In genomic region chr3:138852982-138853689, GRCm38 (mm10) we compare ENCODE assay signal across 13 mouse cellular contexts.
DNase-seq lines count a peak whose midpoint lies in the region; ATAC-seq and TF ChIP-seq lines count a peak whose summit lies in the region.
"Had no signal": no experiment of that assay in that cellular context is flagged by ENCODE, and none has a peak within 500 bp of the region (broad histone marks: within the 10 kb centered on the region; RNA-seq: fewer than 3 reads in every experiment).

No protein-coding gene starts in this region.

- H3K36me3 ChIP-seq in intestine, embryonic 14.5 days (ENCODE audit: control insufficient read depth, insufficient read depth, low read length) = no peaks in the 10 kb centered on the region
- no peaks in the 10 kb centered on the region for H3K36me3 ChIP-seq in intestine, postnatal 0 days (ENCODE audit: control insufficient read depth, insufficient read depth)
- no peaks in the 10 kb centered on the region for H3K36me3 ChIP-seq in forebrain, embryonic 15.5 days
- no peaks in the 10 kb centered on the region for H3K36me3 ChIP-seq in stomach, postnatal 0 days (ENCODE audit: control insufficient read depth, insufficient read depth, low read length)
- H3K36me3 ChIP-seq: limb, embryonic 15.5 days had no signal

- no peak overlapping the region for H3K9ac ChIP-seq in intestine, embryonic 14.5 days (ENCODE audit: low read length)
- H3K9ac ChIP-seq in intestine, postnatal 0 days (ENCODE audit: low read depth, low read length) = no peak overlapping the region
- no peak overlapping the region for H3K9ac ChIP-seq in forebrain, embryonic 15.5 days (replicated peaks)
- no peak overlapping the region for H3K9ac ChIP-seq in stomach, postnatal 0 days (ENCODE audit: low read length)
- H3K9ac ChIP-seq: limb, embryonic 15.5 days had no signal

- no peak for DNase-seq in intestine, embryonic 14.5 days (ENCODE audit: low spot score)
- peak; percentile 64 for DNase-seq in retina, postnatal 1 day
- DNase-seq in retina, embryonic 14.5 days (ENCODE audit: low spot score) = no peak
- DNase-seq in stomach, postnatal 0 days (ENCODE audit: low spot score) = no peak
- DNase-seq in gastrocnemius, adult 8-10 months (ENCODE audit: low spot score in 2 of 2) = no peak
- no peak for DNase-seq in heart, postnatal 4 days
- DNase-seq: kidney, adult 9 months; lung, postnatal 10 days; right cerebral cortex, postnatal 4 days had no signal

- peak overlapping the region; percentile 47; the same call in 1 of the 2 replicates for H3K27ac ChIP-seq in intestine, embryonic 14.5 days (ENCODE audit: low read depth)
- H3K27ac ChIP-seq in intestine, postnatal 0 days (ENCODE audit: low read depth, low read length) = no peak overlapping the region
- peak overlapping the region; percentile 17; the same call in 1 of the 2 replicates for H3K27ac ChIP-seq in forebrain, embryonic 15.5 days (replicated peaks)
- peak overlapping the region; percentile 40; the same call in 1 of the 2 replicates for H3K27ac ChIP-seq in stomach, postnatal 0 days (replicated peaks)
- H3K27ac ChIP-seq: limb, embryonic 15.5 days had no signal

- no peak for TF ChIP-seq EP300 in stomach, postnatal 0 days (optimal IDR thresholded peaks at IDR 0.05)

- H3K9me3 ChIP-seq in intestine, embryonic 14.5 days (ENCODE audit: control insufficient read depth, low read length) = no peaks in the 10 kb centered on the region
- no peaks in the 10 kb centered on the region for H3K9me3 ChIP-seq in intestine, postnatal 0 days (ENCODE audit: control insufficient read depth)
- H3K9me3 ChIP-seq in forebrain, embryonic 15.5 days = no peaks in the 10 kb centered on the region
- H3K9me3 ChIP-seq in stomach, postnatal 0 days (ENCODE audit: control insufficient read depth, low read length) = no peaks in the 10 kb centered on the region
- H3K9me3 ChIP-seq: limb, embryonic 15.5 days had no signal

- no peak for TF ChIP-seq CTCF in intestine, postnatal 0 days (IDR thresholded peaks at IDR 0.05; ENCODE audit: low read depth)
- TF ChIP-seq CTCF in stomach, postnatal 0 days (IDR thresholded peaks at IDR 0.05; ENCODE audit: low read depth) = no peak

- peaks cover 36% of the 10 kb centered on the region for H3K4me1 ChIP-seq in intestine, embryonic 14.5 days (replicated peaks; ENCODE audit: control insufficient read depth, insufficient read depth, low read length)
- no peaks in the 10 kb centered on the region for H3K4me1 ChIP-seq in intestine, postnatal 0 days (replicated peaks; ENCODE audit: control insufficient read depth, insufficient read depth, low read length)
- peaks cover 90% of the 10 kb centered on the region for H3K4me1 ChIP-seq in forebrain, embryonic 15.5 days
- peaks cover 2% of the 10 kb centered on the region; the same call in 1 of the 2 replicates for H3K4me1 ChIP-seq in stomach, postnatal 0 days (replicated peaks; ENCODE audit: control insufficient read depth, insufficient read depth)

- no peak overlapping the region for H3K4me3 ChIP-seq in intestine, embryonic 14.5 days (ENCODE audit: low read depth, low read length)
- no peak overlapping the region for H3K4me3 ChIP-seq in intestine, postnatal 0 days (ENCODE audit: low read depth, low read length)
- no peak overlapping the region for H3K4me3 ChIP-seq in forebrain, embryonic 15.5 days
- no peak overlapping the region for H3K4me3 ChIP-seq in stomach, postnatal 0 days (ENCODE audit: low read depth, low read length)
- H3K4me3 ChIP-seq: limb, embryonic 15.5 days; myocyte had no signal

- ATAC-seq in intestine, embryonic 14.5 days (replicated peaks; ENCODE audit: low FRiP score, low TSS enrichment, low read depth) = no peak
- no peak for ATAC-seq in intestine, postnatal 0 days
- no peak for ATAC-seq in forebrain, embryonic 15.5 days (replicated peaks)
- ATAC-seq in stomach, postnatal 0 days (ENCODE audit: low FRiP score, low TSS enrichment) = no peak

- 39% methylated on average over 13 of the region's 13 CpGs for WGBS in intestine, embryonic 14.5 days
- WGBS in intestine, postnatal 0 days = 50% methylated on average over 13 of the region's 13 CpGs
- WGBS in forebrain, embryonic 15.5 days = 16% methylated on average over 13 of the region's 13 CpGs
- 29% methylated on average over 13 of the region's 13 CpGs for WGBS in stomach, postnatal 0 days

- H3K27me3 ChIP-seq in intestine, embryonic 14.5 days (replicated peaks; ENCODE audit: control insufficient read depth, insufficient read depth, low read length) = no peaks in the 10 kb centered on the region
- H3K27me3 ChIP-seq in intestine, postnatal 0 days (replicated peaks; ENCODE audit: control insufficient read depth, insufficient read depth, low read length) = no peaks in the 10 kb centered on the region
- no peaks in the 10 kb centered on the region for H3K27me3 ChIP-seq in forebrain, embryonic 15.5 days
- no peaks in the 10 kb centered on the region for H3K27me3 ChIP-seq in stomach, postnatal 0 days (ENCODE audit: control insufficient read depth, insufficient read depth, low read length)
- H3K27me3 ChIP-seq: limb, embryonic 15.5 days had no signal

- peak overlapping the region; percentile 24 for H3K4me2 ChIP-seq in intestine, embryonic 14.5 days (ENCODE audit: low read length)
- no peak overlapping the region for H3K4me2 ChIP-seq in intestine, postnatal 0 days (replicated peaks; ENCODE audit: low read depth)
- no peak overlapping the region for H3K4me2 ChIP-seq in forebrain, embryonic 15.5 days (replicated peaks)
- H3K4me2 ChIP-seq in stomach, postnatal 0 days (replicated peaks; ENCODE audit: low read depth) = peak overlapping the region; percentile 20
- H3K4me2 ChIP-seq: limb, embryonic 15.5 days had no signal

Comparison
In these comparisons a context has a peak if more than half of its experiments do, and no peak if none do; other contexts are left out.
1. H3K4me2 ChIP-seq: peak in intestine, embryonic 14.5 days (single experiment) and stomach, postnatal 0 days (single experiment); none in intestine, postnatal 0 days (single experiment) and forebrain, embryonic 15.5 days (single experiment).